Mouse (Mus musculus): Measurements from ENCODE around the gene Yif1a. TPM values are rescaled to one million over a fixed set of nuclear protein-coding genes. Genes with fewer than 3 reads are reported as not detected.
"Not testable (repeated sequence)": the region's sequence is repeated elsewhere in the genome, so short reads cannot be mapped to it uniquely, and the experiment has no call there.

Yif1a gene
- total RNA-seq, 2 experiments from 2014 or later: 24.5 to 24.7 TPM

GRCm38 (mm10) chr19:5083961-5084833, 4.1 kb upstream of the Yif1a start:
- no peak for DNase-seq (ENCODE audit: extremely low spot score in 1 of 2, low spot score in 1 of 2)

GRCm38 (mm10) chr19:5084834-5085144, 3.5 kb upstream of the Yif1a start:
- no peak for DNase-seq (ENCODE audit: extremely low spot score in 1 of 2, low spot score in 1 of 2)

- peak in 1 of 2 experiments; percentile 65 for DNase-seq (ENCODE audit: extremely low spot score in 1 of 2, low spot score in 1 of 2)
Measured at GRCm38 (mm10) chr19:5085145-5085863, 3.0 kb upstream of the Yif1a start, which contains the start of gene Tmem151a. Gene Tmem151a (minus strand): TSS chr19:5085531.

- not testable (repeated sequence) for DNase-seq (ENCODE audit: extremely low spot score in 1 of 2, low spot score in 1 of 2)
Measured at GRCm38 (mm10) chr19:5086533-5086932, 1.8 kb upstream of the Yif1a start.

- no peak for DNase-seq (ENCODE audit: extremely low spot score in 1 of 2, low spot score in 1 of 2)
Measured at GRCm38 (mm10) chr19:5089324-5089723, 986 bp downstream of the Yif1a start.

- no peak for DNase-seq (ENCODE audit: extremely low spot score in 1 of 2, low spot score in 1 of 2)
Measured at GRCm38 (mm10) chr19:5092083-5092482, 3.7 kb downstream of the Yif1a start.

GRCm38 (mm10) chr19:5093481-5094242, 5.3 kb downstream of the Yif1a start:
- no peak for DNase-seq (ENCODE audit: extremely low spot score in 1 of 2, low spot score in 1 of 2)

- peak; percentile 96 to 100 for DNase-seq (ENCODE audit: extremely low spot score in 1 of 2, low spot score in 1 of 2)
Measured at GRCm38 (mm10) chr19:5094243-5094632, 5.9 kb downstream of the Yif1a start.

- DNase-seq (ENCODE audit: extremely low spot score in 1 of 2, low spot score in 1 of 2): no peak
Measured at GRCm38 (mm10) chr19:5094746-5095417, 6.5 kb downstream of the Yif1a start.

GRCm38 (mm10) chr19:5095887-5096474, 7.6 kb downstream of the Yif1a start:
- DNase-seq (ENCODE audit: extremely low spot score in 1 of 2, low spot score in 1 of 2): peak; percentile 60 to 62

- no peak for DNase-seq (ENCODE audit: extremely low spot score in 1 of 2, low spot score in 1 of 2)
Measured at GRCm38 (mm10) chr19:5097521-5098362, 9.4 kb downstream of the Yif1a start.

- peak in 1 of 2 experiments; percentile 58 for DNase-seq (ENCODE audit: extremely low spot score in 1 of 2, low spot score in 1 of 2)
Measured at GRCm38 (mm10) chr19:5098363-5099143, 10.2 kb downstream of the Yif1a start, which contains the start of gene Cnih2. Gene Cnih2 (minus strand): TSS chr19:5098521.

GRCm38 (mm10) chr19:5106074-5106473, 17.7 kb downstream of the Yif1a start:
- DNase-seq (ENCODE audit: extremely low spot score in 1 of 2, low spot score in 1 of 2): no peak

GRCm38 (mm10) chr19:5106731-5107191, 18.4 kb downstream of the Yif1a start, which contains the start of gene Rab1b:
Gene Rab1b (minus strand): TSS chr19:5107072.
- peak; percentile 94 to 98 for DNase-seq (ENCODE audit: extremely low spot score in 1 of 2, low spot score in 1 of 2)

GRCm38 (mm10) chr19:5107556-5108270, 19.4 kb downstream of the Yif1a start:
- no peak for DNase-seq (ENCODE audit: extremely low spot score in 1 of 2, low spot score in 1 of 2)

GRCm38 (mm10) chr19:5108271-5108575, 19.9 kb downstream of the Yif1a start:
- DNase-seq (ENCODE audit: extremely low spot score in 1 of 2, low spot score in 1 of 2): no peak

- DNase-seq (ENCODE audit: extremely low spot score in 1 of 2, low spot score in 1 of 2): no peak
Measured at GRCm38 (mm10) chr19:5108702-5109101, 20.4 kb downstream of the Yif1a start.

All from layer of hippocampus, postnatal 25 days (tissue).